ENCODE assay signal across 22 mouse cellular contexts in the genomic region with DNA sequence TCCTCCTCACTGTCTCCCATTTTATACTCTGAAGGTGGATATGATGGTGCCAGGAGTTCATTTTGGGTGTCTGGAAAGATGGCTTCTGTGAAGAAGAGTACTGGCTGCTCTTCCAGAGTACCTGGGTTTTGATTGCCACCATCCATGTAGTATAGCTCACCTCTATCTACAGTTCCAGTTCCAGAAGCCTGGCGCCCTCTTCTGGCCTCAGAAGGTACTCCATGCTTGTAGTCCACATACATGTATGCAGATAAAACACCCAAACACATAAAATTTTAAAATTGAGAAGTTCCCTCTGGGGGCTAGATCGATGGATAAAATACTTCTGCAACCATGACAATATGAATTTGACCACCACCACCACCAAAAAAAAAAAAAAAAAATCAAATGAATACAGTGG.
DNase-seq lines count a peak whose midpoint lies in the region; ATAC-seq and TF ChIP-seq lines count a peak whose summit lies in the region.
"Had no signal": no experiment of that assay in that cellular context is flagged by ENCODE, and none has a peak within 500 bp of the region (broad histone marks: within the 10 kb centered on the region; RNA-seq: fewer than 3 reads in every experiment).

No protein-coding gene starts in this region.

- in situ Hi-C loops in ES-E14 (cut with MboI; ENCODE audit: low sequenced_read_pairs in 2 of 2, unreplicated experiment in 2 of 2) = no loop called here

- no peak for DNase-seq in lung, embryonic 14.5 days
- no peak for DNase-seq in lung, postnatal 25 days (ENCODE audit: low spot score)
- DNase-seq in ES-E14 (ENCODE audit: low read depth, low spot score) = peak; percentile 8
- peak; percentile 7 for DNase-seq in c-Kit-positive CD71-positive TER-119-positive erythroid progenitor cells, embryonic 14.5 days (ENCODE audit: low spot score)
- DNase-seq in urinary bladder, postnatal 4 days (ENCODE audit: low spot score in 2 of 2) = no peak
- DNase-seq in frontal cortex, postnatal 10 days (ENCODE audit: low spot score in 2 of 2) = no peak
- DNase-seq: adrenal gland, adult 2 months; cerebellum, adult 11-12 months; heart, adult 18-20 months; kidney, postnatal 14 days; lung, postnatal 14 days; right cerebral cortex, adult 18-20 months; thymus, postnatal 14 days had no signal

- H3K4me2 ChIP-seq in intestine, postnatal 0 days (replicated peaks; ENCODE audit: low read depth) = no peak overlapping the region
- H3K4me2 ChIP-seq in intestine, embryonic 16.5 days (ENCODE audit: low read depth, low read length) = no peak overlapping the region
- H3K4me2 ChIP-seq in lung, embryonic 14.5 days = no peak overlapping the region
- H3K4me2 ChIP-seq: heart, embryonic 15.5 days; intestine, embryonic 15.5 days; limb, embryonic 15.5 days had no signal

- peak; percentile 58 for TF ChIP-seq CTCF in intestine, postnatal 0 days (IDR thresholded peaks at IDR 0.05; ENCODE audit: low read depth)
- peak; percentile 35 for TF ChIP-seq CTCF in lung, embryonic 14.5 days (IDR thresholded peaks at IDR 0.05; ENCODE audit: low read depth)

- H3K27ac ChIP-seq in intestine, postnatal 0 days (ENCODE audit: low read depth, low read length) = no peak overlapping the region
- H3K27ac ChIP-seq in intestine, embryonic 16.5 days (ENCODE audit: low read length) = no peak overlapping the region
- no peak overlapping the region for H3K27ac ChIP-seq in lung, embryonic 14.5 days (ENCODE audit: low read depth)
- no peak overlapping the region for H3K27ac ChIP-seq in ES-E14 (ENCODE audit: insufficient read depth, low read depth, low read length, poor library complexity, severe bottlenecking)
- H3K27ac ChIP-seq: heart, embryonic 15.5 days; hindbrain, embryonic 10.5 days; intestine, embryonic 15.5 days had no signal

- H3K27me3 ChIP-seq in intestine, postnatal 0 days (replicated peaks; ENCODE audit: control insufficient read depth, insufficient read depth, low read length) = no peaks in the 10 kb centered on the region
- no peaks in the 10 kb centered on the region for H3K27me3 ChIP-seq in intestine, embryonic 16.5 days (replicated peaks; ENCODE audit: control insufficient read depth, insufficient read depth, low read length)
- no peaks in the 10 kb centered on the region for H3K27me3 ChIP-seq in lung, embryonic 14.5 days (ENCODE audit: insufficient read depth, low read length)
- H3K27me3 ChIP-seq: CH12.LX; heart, embryonic 15.5 days; intestine, embryonic 15.5 days; limb, embryonic 15.5 days had no signal

- no peaks in the 10 kb centered on the region for H3K36me3 ChIP-seq in intestine, postnatal 0 days (ENCODE audit: control insufficient read depth, insufficient read depth)
- H3K36me3 ChIP-seq in intestine, embryonic 16.5 days (ENCODE audit: control insufficient read depth, insufficient read depth, low read length) = no peaks in the 10 kb centered on the region
- H3K36me3 ChIP-seq in lung, embryonic 14.5 days (ENCODE audit: insufficient read depth) = no peaks in the 10 kb centered on the region
- H3K36me3 ChIP-seq in ES-E14 (ENCODE audit: control insufficient read depth, insufficient read depth, low read length, poor library complexity, severe bottlenecking) = no peaks in the 10 kb centered on the region
- H3K36me3 ChIP-seq: heart, embryonic 15.5 days; hindbrain, embryonic 10.5 days; intestine, embryonic 15.5 days; limb, embryonic 15.5 days had no signal

- H3K4me1 ChIP-seq in intestine, postnatal 0 days (replicated peaks; ENCODE audit: control insufficient read depth, insufficient read depth, low read length) = no peaks in the 10 kb centered on the region
- peaks cover 7% of the 10 kb centered on the region for H3K4me1 ChIP-seq in intestine, embryonic 16.5 days (ENCODE audit: control insufficient read depth, insufficient read depth, low read length)
- H3K4me1 ChIP-seq in lung, embryonic 14.5 days (ENCODE audit: insufficient read depth) = peaks cover 13% of the 10 kb centered on the region
- no peaks in the 10 kb centered on the region for H3K4me1 ChIP-seq in ES-E14 (ENCODE audit: control insufficient read depth in 2 of 2, insufficient read depth in 2 of 2, low read length in 2 of 2, poor library complexity in 1 of 2)

- no peak overlapping the region for H3K4me3 ChIP-seq in intestine, postnatal 0 days (ENCODE audit: low read depth, low read length)
- no peak overlapping the region for H3K4me3 ChIP-seq in intestine, embryonic 16.5 days (ENCODE audit: low read length)
- no peak overlapping the region for H3K4me3 ChIP-seq in lung, embryonic 14.5 days (ENCODE audit: low read depth, low read length)
- no peak overlapping the region for H3K4me3 ChIP-seq in ES-E14 (ENCODE audit: insufficient read depth in 1 of 2, low read depth in 1 of 2, low read length in 2 of 2, poor library complexity in 1 of 2, severe bottlenecking in 1 of 2)
- H3K4me3 ChIP-seq: erythroblast, embryonic 14.5 days; heart, embryonic 15.5 days; hindbrain, embryonic 10.5 days; intestine, embryonic 15.5 days; limb, embryonic 15.5 days had no signal

- no peak overlapping the region for H3K9ac ChIP-seq in intestine, postnatal 0 days (ENCODE audit: low read depth, low read length)
- H3K9ac ChIP-seq in intestine, embryonic 16.5 days (ENCODE audit: low read depth, low read length) = no peak overlapping the region
- no peak overlapping the region for H3K9ac ChIP-seq in lung, embryonic 14.5 days
- no peak overlapping the region for H3K9ac ChIP-seq in ES-E14 (ENCODE audit: insufficient read depth, low read depth, low read length, poor library complexity, severe bottlenecking)
- H3K9ac ChIP-seq: forebrain, postnatal 0 days; heart, embryonic 15.5 days; intestine, embryonic 15.5 days; limb, embryonic 15.5 days had no signal

- H3K9me3 ChIP-seq in intestine, postnatal 0 days (ENCODE audit: control insufficient read depth) = 0 out of 2 replicates have a peak, but pooled peaks cover 4% of the 10 kb centered on the region
- H3K9me3 ChIP-seq in intestine, embryonic 16.5 days (ENCODE audit: control insufficient read depth, low read length) = peaks cover 3% of the 10 kb centered on the region; the same call in 1 of the 2 replicates
- H3K9me3 ChIP-seq in lung, embryonic 14.5 days (ENCODE audit: low read depth, low read length) = no peaks in the 10 kb centered on the region
- H3K9me3 ChIP-seq in ES-E14 (ENCODE audit: control insufficient read depth, insufficient read depth, low read depth, low read length) = 0 out of 2 replicates have a peak, but pooled peaks cover 1% of the 10 kb centered on the region
- H3K9me3 ChIP-seq: heart, embryonic 15.5 days; intestine, embryonic 15.5 days; limb, embryonic 15.5 days had no signal

- ATAC-seq in intestine, postnatal 0 days = no peak
- ATAC-seq in intestine, embryonic 16.5 days = no peak
- ATAC-seq in lung, embryonic 14.5 days (ENCODE audit: insufficient read depth) = no peak
- ATAC-seq: intestine, embryonic 15.5 days had no signal

- WGBS in intestine, postnatal 0 days = 84% methylated on average over 2 of the region's 2 CpGs
- WGBS in intestine, embryonic 16.5 days = 87% methylated on average over 2 of the region's 2 CpGs
- WGBS in lung, embryonic 14.5 days = 72% methylated on average over 2 of the region's 2 CpGs

TF ChIP-seq in ES-E14, 5 proteins besides CTCF, POLR2A, EP300 and RAD21:
- no peak for TF ChIP-seq ZNF384 (IDR thresholded peaks at IDR 0.05; ENCODE audit: low read depth, low read length)
- TF ChIP-seq MAFK (IDR thresholded peaks at IDR 0.05; ENCODE audit: insufficient read depth, low read depth, low read length) = no peak
- 0 out of 2 replicates have a peak, but pooled peaks have one; percentile 4 for TF ChIP-seq ZC3H11A (IDR thresholded peaks at IDR 0.05; ENCODE audit: borderline replicate concordance, low read depth, low read length)

Comparison
In these comparisons a context has a peak if more than half of its experiments do, and no peak if none do; other contexts are left out.
1. DNase-seq: peak in ES-E14 (single experiment) and c-Kit-positive CD71-positive TER-119-positive erythroid progenitor cells, embryonic 14.5 days (single experiment); none in lung, embryonic 14.5 days (single experiment), lung, postnatal 25 days (single experiment), urinary bladder, postnatal 4 days (0 of 2) and frontal cortex, postnatal 10 days (0 of 2).